Mouse (Mus musculus) mouse trophoblast stem cell (cell line): ENCODE results near the gene Kmt2c.

Source experiments
- in situ Hi-C, 2 experiments: fragments of 300-500 bp; cut with MseI, MboI; formaldehyde crosslinking; loops; 2 replicates in 1 of 2; 3 replicates in 1 of 2; pipeline ENCODE4 v1.15.1; 2025

Gene Kmt2c

GRCm38 (mm10) chr5:25383581-25383980 lies 115.0 kb downstream of the Kmt2c start:
- in situ Hi-C loops, result no loop called here

- in situ Hi-C loops, result no loop called here
These were observed 119.4 kb downstream of the Kmt2c start for GRCm38 (mm10) chr5:25379188-25379587.

DNA sequence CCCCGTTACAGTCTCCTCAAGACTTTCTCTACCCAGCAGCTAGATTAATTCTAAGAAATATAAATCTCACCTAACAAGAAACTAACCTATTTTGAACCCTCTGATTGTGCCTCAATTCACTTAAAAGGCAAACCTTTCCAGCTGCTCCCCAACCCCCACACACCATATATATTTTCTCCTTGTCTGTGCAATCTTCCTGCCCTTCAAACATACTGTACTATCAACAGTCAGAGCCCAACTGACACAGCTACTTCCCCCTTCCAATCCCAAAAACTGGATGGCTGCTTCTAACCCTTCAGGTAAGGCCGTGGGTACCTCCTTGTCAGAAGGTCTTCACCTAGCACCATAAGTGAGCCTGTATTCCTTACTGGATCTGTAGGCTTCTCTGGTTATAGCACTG lies 130.2 kb downstream of the Kmt2c start:
- in situ Hi-C loops, result no loop called here

DNA sequence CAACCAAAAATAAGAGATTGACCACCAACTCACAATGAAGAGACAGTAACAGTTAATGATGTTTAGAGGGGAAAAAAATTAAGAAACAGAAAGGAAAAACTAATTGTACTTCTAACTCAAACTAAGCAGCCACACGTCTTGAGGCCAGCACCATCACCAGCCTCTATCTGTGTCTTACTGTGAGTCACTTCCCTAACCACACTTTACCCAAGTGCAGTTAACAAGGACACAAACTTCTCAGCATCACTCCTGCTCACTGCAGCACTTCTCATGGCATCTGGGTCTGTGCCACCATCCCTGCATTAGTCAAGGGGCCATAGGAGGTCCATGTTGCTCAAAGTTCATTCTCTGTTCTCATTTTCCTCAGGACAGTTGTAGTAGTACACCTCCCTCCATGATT lies 131.5 kb downstream of the Kmt2c start:
- in situ Hi-C loops, result no loop called here

DNA sequence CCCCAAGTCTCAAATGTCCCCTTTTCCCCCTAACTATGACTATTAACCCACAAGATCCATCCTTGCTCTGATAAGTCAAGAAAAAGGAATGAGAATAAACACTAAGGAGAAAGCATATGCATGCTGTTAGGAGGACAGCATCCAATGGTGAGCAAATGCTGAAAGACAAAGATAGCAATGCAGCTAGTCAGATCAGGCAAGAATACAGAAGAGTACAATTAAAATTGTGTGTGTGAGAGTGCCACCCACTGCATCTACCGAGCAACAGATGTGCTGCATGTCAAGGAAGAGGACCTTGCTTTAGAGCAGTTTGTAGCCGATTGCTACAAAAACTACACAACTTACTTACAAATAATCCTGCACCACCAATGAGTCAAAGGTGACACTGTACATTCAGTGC lies 145.1 kb downstream of the Kmt2c start:
- in situ Hi-C loops, result no loop called here

GRCm38 (mm10) chr5:25331322-25331721 lies 167.3 kb downstream of the Kmt2c start:
- in situ Hi-C loops, result no loop called here

GRCm38 (mm10) chr5:25313881-25314280 lies 184.7 kb downstream of the Kmt2c start:
- in situ Hi-C loops, result no loop called here

GRCm38 (mm10) chr5:25310226-25310625 lies 188.4 kb downstream of the Kmt2c start:
- in situ Hi-C loops, result no loop called here

DNA sequence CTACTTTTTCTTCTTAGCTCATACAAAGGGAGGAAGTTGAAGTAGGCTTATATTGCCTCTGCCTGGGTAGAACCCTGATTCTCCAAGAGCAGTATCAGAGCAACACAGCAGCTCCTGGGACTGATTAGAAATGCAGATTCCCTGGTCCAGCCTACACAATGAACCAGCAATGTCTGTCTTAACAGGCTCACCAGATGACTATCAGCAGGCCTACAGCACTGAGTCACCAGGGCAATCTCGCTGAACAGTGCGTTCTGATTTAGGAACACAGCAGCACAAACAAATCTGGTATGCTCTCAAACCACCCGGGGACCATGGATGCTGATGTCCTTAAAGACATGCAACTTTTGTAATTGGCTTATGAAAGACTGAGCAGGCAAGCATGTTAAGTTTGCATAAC lies 201.8 kb downstream of the Kmt2c start:
- in situ Hi-C loops, result no loop called here

DNA sequence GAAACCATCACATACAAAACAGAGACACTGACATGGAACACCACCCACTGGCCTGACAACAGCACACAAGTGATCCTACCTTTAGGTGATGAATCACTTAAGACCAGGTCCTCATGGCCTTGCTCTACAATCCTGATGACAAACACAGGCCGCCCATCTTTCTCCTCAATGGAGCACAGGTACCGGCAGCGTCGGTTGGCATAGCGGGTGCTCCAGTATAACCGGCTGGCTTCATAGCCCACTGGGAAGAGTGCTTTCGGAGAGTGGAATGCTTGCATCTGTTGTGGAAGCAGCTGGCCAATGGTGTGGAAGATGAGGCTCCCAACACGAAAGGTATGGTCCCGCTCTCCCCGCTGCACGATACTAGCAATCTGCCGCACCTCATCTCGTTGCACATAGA lies 214.6 kb downstream of the Kmt2c start:
- in situ Hi-C loops, result no loop called here

GRCm38 (mm10) chr5:25276365-25276764 lies 222.2 kb downstream of the Kmt2c start:
- in situ Hi-C loops, result no loop called here

DNA sequence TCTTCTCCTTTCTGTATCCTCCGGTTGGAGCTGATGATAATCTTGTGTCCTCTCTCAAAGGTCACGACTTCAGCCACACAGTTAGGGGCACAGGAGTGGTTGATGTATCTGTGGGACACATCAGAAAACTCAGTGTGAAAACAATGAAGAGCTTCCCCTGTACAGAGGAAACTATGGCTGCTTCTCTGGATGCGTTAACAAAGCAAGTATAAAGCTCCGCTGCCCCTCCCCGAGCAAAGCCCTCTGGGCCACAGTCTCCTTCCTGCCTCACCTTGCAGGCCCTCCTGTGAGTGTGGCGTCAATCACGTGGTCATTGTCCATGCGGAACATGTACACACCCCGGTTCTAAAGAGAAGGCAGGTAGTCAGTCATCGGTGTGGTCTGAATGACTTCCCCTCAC lies 223.0 kb downstream of the Kmt2c start:
- in situ Hi-C loops, result no loop called here

DNA sequence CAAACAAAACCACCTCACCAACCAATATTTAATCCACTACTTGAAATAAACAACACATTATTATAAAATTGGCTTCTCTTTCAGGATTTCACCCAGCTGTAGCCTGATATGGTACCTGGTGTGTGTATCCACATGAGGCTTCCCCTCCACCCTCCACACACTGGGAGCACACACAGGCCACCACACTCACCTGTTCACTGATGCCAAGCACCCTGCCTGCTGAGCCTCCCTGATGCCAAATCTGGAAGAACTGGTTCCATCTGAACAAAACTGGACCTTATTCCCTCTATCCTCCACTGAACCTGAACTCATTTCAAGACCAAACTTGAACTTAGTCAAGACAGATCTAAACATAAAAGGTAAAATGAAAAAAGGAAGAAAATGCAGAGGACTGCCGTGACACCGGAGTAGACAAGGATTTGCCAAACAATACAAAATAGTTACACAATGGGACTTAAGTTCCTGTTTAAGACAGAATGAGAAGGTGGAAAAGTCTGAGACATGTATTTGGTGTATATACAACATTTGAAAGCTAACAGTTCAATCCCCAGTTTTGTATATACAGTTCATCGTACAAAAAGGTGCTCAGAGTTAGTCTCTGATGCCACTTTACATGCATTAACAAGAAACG lies 230.2 kb downstream of the Kmt2c start:
- in situ Hi-C loops, result no loop called here

DNA sequence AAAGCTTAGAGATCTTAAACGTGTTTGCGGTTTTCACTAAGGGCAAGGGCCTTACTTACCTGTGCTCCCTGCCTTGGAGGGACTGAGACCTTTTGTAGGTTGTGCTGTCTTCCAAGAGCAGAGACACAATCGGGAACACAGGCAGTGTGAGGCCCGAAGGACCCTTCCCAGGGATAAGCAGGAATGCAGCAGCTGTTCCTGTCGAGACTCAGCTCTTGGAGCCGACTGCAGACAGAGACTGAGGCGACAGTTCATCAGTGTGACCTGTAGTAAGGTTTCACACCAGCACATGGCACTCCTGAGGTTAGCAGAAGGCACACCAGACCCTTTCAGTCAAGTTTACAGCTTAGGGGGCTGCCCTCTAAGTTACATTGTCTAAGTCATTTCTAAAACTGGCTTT lies 236.3 kb downstream of the Kmt2c start:
- in situ Hi-C loops, result no loop called here

GRCm38 (mm10) chr5:25261452-25261851 lies 237.1 kb downstream of the Kmt2c start:
- in situ Hi-C loops, result no loop called here

GRCm38 (mm10) chr5:25256686-25257085 lies 241.9 kb downstream of the Kmt2c start:
- in situ Hi-C loops, result no loop called here

DNA sequence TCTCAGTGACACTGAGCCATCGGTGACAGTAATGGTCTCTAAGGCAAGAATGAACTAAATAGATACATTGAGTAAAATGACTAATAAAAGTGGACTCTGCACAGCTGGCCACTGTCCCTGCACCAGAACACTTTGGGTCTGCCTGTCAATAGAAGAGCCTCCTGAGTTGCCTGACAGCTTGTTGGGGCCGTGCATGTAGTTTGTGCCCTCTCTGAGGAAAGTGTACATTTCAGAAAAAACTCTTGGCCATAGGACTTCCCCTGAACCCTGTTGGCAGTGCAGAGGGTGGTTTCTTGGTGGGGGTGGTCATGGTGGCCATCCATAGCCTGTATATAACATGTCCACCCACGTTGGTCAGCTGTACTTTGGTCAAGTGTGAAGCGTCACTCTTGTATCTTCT lies 244.1 kb downstream of the Kmt2c start:
- in situ Hi-C loops, result no loop called here

DNA sequence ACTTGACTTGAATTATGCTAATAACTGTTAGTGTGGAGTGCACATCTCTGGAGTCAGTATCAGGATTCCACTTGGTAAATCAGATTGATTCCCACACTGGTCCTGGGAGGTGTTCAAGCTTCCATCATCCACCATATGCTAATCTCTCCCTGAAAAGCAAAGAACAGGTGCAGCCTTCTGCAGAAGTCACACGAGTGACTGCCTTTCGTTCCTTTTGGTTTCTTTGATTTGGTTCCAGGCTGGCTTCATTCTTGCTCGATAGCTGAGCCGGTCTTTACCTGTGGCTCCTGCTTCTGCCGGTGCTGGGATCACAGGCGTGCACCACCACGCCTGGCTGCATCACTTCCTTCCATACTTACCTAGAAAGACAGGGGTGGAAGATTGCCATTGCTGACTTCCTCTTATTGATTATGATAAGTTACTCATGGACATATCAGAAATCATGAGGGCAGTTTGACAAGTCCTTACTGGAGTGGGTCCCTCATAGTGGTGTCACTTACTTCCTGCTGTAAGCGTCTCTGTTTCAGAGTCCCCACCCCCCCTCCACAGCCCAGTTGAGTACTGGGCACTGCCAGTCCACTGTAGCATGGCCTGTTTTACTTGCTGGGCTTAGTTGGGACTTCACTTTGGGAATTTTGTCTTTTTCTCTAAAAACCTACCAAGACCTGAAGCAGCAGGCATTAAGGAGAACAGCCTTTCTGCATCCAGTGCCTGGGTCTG lies 245.6 kb downstream of the Kmt2c start:
- in situ Hi-C loops, result no loop called here

GRCm38 (mm10) chr5:25252423-25252822 lies 246.2 kb downstream of the Kmt2c start:
- in situ Hi-C loops, result no loop called here

GRCm38 (mm10) chr5:25247036-25247435 lies 251.5 kb downstream of the Kmt2c start:
- in situ Hi-C loops, result no loop called here

DNA sequence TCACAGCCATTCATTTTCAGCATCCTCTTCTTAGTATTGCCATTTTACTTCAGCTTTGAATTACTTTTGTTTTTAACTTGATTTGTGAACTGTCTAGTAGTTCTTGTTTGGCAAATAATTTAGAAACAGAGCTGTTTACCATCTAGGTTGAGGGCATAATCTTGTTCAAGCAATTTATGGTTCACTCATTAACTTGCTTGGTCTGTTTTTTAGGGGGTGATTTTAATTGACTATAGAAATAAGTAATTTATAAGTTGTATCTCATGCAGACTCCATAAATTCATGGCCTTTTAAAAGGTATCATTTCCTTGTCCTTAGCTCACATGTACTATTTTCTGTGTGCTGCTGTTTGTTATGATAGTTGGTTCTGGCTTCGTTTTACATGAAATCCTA lies 252.1 kb downstream of the Kmt2c start:
- in situ Hi-C loops, result no loop called here

GRCm38 (mm10) chr5:25245806-25246472 lies 252.6 kb downstream of the Kmt2c start:
- in situ Hi-C loops, result no loop called here

DNA sequence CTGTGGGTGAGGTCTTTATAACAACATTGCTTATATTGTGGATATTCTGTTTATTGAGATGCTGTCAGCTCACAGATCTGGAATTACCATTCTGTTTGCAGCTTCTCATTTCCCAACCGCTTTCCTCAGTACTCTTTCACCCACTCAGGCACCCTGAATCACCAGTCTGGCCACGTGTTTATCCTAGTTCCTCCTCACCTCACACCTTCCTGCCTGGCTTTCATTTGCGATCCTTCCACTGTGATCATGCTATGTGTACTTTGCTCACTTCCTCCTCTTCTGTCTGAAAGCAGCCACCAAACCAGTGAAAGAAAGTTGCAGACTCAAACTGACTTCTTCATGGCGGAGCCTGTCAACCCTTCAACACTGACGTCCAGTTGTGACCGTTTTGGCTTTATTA lies 255.5 kb downstream of the Kmt2c start:
- in situ Hi-C loops, result no loop called here
